Mouse (Mus musculus): Measurements from ENCODE around the gene Aspscr1.

- TF ChIP-seq CTCF (IDR thresholded peaks at IDR 0.05; ENCODE audit: control insufficient read depth, insufficient read depth, insufficient replicate concordance, low read depth, low read length) (no peak), POLR2A (IDR thresholded peaks at IDR 0.05; ENCODE audit: control insufficient read depth, low read depth, low read length) (no peak)
These were observed 41.8 kb downstream of the Aspscr1 start for GRCm38 (mm10) chr11:120714546-120714945.

Data from testis, adult 2 months (tissue).